Mouse (Mus musculus): ENCODE measurements around the gene Olfm1.

The Olfm1 gene

DNA sequence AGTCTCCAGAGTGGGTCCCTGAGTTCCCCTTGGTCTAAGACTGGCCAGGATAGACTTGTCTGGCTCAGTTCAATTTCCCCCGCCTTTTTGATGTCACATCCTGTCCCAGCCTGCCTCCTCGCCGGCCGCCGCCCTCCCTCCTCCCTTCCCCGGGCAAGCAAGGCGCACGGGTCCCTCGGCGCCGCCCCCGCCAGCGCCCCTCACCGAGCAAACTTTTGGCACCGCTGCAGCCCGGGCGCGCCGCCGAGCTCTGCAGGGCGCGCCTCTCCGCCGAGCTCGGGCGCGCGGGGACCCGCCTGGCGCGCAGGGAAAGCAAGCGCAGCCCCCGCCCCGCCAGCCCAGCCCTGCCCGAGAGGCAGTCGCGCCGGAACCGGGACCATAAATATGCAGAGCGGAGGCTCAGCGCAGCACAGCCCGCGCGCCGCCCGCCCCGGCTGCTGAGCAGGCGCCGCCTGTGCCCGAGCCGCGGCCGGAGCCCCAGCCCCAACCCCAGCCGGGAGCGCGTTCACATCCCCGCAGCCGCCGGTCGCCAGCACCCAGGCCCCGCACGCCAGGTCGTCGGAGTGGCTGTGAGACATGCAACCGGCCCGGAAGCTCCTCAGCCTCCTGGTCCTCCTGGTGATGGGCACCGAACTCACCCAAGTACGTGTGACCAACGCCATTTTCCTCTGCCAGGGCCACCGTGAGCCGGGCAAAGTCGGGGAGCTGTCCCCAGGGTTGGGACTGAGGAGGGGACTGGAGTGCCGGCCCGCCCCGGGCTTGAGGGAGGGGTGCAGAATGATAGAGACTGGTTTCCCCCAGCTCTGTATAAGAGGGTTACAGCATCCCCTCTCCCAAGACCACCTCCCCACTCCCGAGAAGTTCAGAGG, at the start of gene Olfm1:
Olfm1 (plus strand) TSS at position 172 of the 869 bp plus-strand sequence.
- in situ Hi-C loops (cut with MboI; ENCODE audit: unreplicated experiment in 2 of 2), result no loop called here

DNA sequence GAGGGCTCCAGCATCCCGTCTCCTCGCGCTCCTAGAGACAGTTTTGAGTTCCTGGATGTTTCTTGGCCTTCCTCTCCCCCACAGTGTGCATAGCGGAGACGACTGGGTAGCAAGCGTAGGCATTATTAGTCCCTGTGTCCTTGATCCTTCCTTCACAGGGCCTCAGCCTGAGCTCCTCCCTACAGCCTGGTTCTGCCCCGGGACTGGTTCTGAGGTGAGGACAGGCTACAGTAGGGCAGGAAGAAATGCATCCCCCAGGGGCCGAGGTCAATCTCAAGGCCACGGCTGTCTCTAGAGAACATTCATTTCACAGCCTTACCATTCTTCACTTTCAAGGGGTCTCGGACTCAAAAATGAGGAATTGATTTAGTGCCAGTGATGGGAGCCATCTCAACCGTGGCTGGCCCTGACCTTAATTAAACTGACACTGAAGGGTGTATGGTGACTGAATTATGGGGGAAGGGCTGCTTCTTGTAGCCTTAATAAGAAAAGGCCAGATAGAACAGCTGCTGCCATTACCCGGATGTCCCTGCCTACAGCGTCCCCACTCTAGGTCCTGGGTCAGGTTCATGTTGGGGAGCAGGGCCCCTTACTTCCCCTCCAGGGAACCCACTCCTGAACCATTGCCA, 49.3 kb upstream of the Olfm1 start:
- in situ Hi-C loops (cut with MboI; ENCODE audit: unreplicated experiment in 2 of 2), result no loop called here

DNA sequence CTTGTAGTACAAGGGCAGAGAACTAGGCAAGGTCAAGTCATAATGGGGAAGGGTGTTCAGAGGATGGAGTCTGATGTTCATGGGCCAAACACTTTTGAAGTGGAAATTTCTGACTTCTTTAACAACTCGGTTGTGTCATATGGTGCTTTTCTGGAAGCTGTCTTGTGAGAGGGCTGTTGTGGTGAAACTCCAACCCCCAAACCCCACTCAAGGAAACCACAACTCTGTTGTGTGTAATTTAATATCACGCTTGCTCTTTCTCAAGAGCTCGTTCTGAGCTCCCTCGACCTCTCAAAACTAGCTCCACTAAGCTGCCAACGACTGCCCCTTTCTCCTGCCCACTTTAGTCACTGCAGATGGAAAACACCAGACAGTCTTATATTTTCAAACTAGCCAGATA, 47.1 kb upstream of the Olfm1 start:
- in situ Hi-C loops (cut with MboI; ENCODE audit: unreplicated experiment in 2 of 2), result no loop called here

DNA sequence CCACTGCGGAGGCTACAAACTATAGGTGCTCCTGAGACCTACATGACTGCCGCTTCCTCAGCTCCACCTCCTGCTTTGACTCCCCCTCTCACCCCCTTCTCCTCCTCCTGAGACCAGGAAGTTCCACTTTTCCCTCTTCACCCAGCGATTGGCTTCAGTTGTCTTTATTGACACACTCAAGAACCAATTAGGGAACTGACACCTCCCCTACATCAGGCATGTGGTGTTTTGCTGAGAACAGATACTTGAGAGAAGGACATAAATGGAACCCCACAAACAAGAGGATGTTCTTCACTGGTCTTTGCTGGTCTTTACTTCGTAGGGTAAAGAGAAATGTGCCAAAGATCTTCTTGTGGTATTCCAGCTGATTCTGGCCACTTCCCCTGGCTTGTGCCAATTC, 46.6 kb upstream of the Olfm1 start:
- in situ Hi-C loops (cut with MboI; ENCODE audit: unreplicated experiment in 2 of 2), result no loop called here

DNA sequence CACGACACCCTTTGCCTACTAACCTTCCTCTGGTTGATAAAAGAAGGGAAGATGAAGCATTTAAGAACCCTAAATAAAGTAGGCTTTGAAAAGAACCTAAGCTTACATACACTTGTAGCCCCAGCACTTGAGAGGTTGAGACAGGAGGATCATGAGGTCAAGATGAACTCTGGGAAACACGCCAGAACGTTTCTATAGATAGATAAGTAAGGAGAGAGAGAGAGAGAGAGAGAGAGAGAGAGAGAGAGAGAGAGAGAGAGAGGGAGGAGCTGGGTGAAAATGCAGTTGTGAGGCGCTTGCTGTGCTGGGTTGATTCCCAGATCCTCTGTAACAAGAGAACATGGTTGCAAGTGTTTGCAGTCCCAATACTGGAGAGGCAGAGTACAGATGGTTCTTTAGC, 46.1 kb upstream of the Olfm1 start:
- in situ Hi-C loops (cut with MboI; ENCODE audit: unreplicated experiment in 2 of 2), result no loop called here

DNA sequence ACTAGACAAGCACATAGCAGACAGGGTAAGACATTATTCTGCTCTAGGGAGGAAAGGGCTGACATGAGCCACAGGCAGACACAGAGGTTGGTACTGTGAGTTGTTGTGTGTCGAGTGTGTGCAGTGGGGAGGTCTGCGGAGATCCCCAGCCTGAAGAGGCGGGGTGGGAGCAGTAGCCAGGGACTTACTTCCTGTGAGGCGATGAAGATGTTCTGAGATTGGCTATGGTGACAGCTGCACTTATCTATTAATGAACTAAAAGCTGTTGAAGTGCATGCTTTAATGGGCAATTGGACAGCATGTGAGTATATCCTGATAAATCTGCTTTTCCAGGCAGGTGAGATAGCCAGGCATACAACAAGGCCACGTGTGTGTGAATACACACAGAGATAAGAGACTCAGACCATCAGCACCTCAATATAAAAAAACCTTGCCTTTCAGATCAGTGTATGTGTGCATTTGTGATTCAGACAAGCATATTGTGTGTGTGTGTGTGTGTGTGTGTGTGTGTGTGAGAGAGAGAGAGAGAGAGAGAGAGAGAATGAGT, 45.5 kb upstream of the Olfm1 start:
- in situ Hi-C loops (cut with MboI; ENCODE audit: unreplicated experiment in 2 of 2), result no loop called here

DNA sequence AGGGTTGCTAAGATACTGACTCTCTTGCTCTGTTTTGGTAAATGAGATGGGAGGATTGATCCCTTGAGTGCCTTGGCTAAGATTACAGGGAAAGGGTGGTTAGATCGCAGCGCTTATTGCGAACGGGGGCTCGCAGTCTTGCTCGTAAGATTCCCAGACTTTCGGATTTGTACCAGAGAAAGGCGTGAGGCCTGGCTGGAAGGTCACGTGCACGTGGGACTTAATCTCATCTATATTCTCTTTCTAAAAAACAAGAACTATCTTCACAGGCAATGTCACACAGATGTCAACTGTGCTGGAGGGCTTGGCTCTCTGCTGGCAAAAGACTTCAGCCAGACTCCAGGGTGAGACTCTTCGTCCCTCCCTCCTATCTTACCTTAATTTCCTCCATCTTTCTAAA, 43.1 kb upstream of the Olfm1 start:
- in situ Hi-C loops (cut with MboI; ENCODE audit: unreplicated experiment in 2 of 2), result no loop called here

DNA sequence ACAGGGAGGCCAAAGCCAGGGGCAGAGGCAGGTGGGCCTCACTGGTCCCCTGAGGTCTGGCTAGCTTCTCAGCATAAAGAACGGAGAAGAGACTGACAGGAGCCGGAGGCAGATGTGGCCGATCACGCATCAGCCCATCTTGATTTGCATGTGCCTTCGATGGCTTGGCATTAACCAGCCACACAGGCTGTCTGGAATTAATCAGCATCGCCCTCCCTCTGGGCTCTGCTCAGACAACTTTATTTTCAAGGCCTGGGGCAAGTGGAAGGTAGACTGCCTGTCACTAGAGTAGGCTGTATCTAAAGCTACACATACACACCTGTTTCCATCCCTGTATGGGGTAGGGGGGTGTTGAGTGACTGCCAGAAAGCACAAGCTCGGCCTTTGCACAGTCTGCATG, 32.2 kb upstream of the Olfm1 start:
- in situ Hi-C loops (cut with MboI; ENCODE audit: unreplicated experiment in 2 of 2), result no loop called here

DNA sequence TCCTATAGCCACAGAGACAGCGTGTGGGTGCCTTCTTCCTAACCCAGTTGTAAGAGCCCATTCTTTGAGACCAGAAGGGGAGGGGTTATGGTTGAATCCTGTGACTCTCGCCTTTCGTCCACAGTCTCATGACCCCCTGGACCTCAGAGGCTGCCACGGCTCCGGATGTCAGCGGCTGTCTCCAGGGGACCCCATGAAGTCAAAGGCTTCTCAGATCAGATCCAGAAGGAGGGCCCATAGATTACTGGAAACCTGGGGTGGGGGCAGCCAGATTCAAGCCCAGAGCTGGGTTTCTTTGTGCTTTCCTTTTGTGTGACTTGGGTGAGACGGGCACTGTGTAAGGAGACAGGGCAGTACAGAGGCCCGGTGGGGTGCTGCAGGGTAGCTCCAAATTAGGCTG, 27.2 kb upstream of the Olfm1 start:
- in situ Hi-C loops (cut with MboI; ENCODE audit: unreplicated experiment in 2 of 2), result no loop called here

DNA sequence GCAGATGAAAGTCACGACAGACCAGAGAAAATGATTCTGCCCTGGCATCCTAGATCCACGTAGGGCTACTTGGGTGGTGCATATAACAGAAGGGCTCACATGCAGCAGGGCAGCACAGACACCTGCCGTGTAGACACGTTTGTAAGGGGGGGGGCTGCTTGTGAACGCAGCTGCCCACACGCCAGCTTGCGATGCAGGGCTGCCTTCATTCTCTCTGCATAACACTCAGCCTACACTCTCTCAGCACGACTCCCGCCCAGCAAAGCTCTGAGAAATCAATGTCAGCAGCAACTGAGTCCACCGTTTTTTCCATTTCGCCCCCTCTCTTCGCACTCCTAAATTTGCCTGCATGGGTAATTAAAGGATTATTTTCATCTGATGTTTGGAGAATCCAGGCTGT, 23.5 kb upstream of the Olfm1 start:
- in situ Hi-C loops (cut with MboI; ENCODE audit: unreplicated experiment in 2 of 2), result no loop called here

DNA sequence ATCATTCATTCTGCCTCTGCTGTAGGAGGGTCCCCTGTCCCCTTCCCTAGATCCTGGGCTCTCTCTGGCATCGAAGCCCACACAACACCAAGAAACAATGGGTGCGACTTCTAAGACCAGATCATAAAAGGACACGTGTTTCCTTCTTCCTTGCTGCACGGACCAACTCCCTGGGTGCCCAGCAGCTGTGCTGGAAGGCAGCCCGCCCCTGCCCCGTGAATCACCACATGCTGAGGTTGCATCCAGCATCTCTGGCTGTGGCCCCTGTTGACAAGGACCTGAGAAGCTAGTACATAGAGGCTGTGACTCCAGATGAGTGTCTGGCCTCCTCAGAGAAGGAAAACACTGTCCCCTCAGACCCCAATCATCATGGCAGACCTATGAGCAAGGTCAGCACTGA, 20.8 kb upstream of the Olfm1 start:
- in situ Hi-C loops (cut with MboI; ENCODE audit: unreplicated experiment in 2 of 2), result no loop called here

DNA sequence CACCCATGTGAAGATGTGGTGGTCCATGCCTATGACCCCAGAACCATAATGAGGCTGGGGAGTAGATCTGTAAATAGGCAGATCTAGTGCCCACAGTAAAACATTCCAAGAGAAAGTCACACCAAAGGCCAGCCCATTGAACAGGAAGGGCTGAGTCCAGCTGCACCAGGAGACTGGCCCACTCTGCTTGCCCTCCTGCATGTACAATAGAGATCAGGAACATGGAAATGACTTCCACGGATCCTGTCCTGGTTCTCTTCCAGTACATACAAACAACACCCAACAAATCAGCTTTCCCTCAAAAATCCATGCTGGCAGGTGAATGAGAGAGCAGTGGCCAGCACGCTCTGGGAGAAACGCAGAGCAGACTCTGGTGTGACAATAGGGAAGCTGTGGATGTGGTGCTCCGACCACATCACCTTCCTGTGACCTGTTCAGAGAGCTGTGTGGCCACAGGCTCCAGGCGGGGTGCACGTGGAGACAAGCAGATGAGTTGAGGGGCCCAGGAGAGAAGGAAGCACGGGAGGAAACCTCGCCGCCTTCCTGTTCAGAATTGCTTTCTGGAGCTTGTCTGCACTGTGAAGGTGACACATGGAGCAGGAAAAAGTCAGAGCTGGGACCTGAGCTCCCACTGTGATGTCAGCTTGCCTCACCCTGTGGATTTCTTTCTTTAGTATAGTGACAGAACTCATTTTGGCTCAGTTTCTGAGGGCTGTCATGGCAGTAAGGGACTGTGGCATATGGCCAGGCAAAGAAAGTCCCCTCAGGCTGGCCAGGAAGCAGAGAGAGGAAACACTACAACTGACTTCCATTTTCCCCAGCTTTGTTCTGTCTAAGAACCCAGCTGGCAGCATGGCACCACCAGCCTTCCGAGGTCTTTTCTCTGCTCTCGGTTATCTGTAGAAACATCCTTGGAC, 19.3 kb upstream of the Olfm1 start:
- in situ Hi-C loops (cut with MboI; ENCODE audit: unreplicated experiment in 2 of 2), result no loop called here

DNA sequence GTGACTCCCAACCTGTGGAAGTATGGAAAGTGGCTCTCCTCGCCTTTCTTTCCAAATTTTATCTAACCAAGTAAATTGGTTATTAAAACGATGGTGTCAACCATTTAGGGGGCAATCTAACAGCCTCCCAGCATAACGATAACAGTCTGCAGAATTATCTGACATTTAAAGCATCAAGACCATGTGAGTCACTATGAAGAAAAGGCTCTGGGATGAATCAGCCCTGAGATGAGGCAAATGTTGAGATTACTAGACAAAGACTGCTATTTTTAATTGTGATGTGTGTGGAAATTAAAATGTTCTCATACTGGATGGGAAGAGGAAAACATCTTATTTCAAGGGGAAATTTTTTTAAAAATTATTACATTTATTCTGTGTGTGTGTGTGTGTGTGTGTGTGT, 18.4 kb upstream of the Olfm1 start:
- in situ Hi-C loops (cut with MboI; ENCODE audit: unreplicated experiment in 2 of 2), result no loop called here

DNA sequence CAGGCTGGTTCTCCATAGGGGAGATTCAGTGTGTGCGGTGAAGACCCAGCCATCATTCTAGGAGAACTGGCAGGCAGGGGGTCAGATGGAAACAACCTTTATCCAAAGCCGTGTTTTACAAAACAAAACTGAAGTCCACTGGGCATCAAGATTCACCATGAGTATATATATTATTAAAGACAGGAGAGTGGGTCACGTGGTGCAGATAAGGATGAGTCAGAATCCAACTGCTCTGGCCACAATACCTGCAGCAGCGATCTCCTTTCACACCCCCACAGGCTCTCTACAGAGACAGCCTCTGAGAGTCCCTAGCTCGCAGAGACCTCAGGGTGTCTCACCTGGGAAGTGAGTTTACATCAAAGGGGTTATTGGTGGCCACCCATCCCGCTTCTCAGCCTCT, 14.2 kb upstream of the Olfm1 start:
- in situ Hi-C loops (cut with MboI; ENCODE audit: unreplicated experiment in 2 of 2), result no loop called here

DNA sequence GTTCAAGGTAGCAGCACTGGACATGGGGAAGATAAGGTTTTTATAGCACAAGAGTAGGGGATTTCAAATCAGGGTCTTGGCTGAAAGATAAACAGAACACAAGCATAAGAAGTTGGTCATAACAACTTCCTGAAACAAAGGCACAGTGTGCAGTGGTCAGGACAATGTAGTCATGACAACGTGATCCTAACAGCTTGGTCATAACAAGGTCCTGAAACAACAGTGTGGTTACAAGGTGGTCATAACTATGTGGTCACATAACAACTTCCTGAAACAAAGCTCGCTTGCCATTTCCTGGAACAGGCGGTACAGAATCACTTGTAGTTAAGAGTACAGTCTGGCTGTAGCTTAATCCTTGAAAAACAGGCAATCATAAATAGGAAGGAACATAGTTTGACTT, 12.7 kb upstream of the Olfm1 start:
- in situ Hi-C loops (cut with MboI; ENCODE audit: unreplicated experiment in 2 of 2), result loop anchor here in 1 of 2 experiments (10.0 kb wide), 1 partner anchor 405 kb away; no protein-coding TSS in a partner anchor

DNA sequence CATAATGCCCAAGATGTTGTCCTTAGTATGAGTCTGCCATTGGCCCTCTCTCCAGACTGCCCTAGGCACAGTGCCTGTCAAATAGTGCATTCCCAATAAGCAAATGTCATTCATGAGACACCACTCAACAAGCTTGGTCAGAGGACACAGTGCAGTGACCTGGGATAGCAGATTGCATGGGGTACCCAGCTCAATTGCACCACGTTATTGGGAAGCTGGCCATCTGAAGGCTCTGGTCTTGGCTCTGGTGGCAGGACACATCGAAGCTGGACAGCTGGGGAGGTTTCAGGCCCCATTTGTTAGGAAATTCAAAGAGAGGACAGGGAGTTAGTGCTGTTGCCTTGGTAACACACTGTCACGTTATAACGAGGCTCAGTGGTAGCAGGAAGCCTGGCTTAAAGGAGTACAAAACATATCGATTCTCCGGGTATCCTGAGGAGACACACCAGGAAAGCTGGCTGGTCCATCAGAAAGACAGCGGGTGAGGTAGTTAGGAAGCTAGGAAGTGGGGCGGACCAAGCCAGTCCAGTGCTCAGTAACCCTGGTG, 4.3 kb upstream of the Olfm1 start:
- in situ Hi-C loops (cut with MboI; ENCODE audit: unreplicated experiment in 2 of 2), result loop anchor here in 1 of 2 experiments (10.0 kb wide), 1 partner anchor 414 kb away; no protein-coding TSS in a partner anchor

DNA sequence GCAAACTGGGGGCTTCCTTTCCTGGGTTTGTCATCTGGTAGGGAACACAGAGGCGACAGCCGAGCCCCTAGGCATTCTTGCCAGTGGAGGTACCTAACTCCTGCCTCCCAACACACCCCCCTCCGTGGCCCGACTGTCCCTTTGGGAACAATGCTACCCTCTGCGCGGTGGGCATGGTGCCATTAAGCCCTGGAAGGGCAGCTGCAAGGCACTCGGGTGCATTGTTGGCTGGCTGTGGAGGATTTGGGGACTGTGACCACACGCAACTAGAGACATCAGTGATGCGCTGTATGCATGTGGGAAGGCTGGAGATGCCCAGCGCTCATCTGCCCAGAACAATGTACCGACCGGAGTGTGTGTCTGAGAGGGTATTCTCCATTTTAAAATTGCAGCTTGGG, 897 bp downstream of the Olfm1 start:
- in situ Hi-C loops (cut with MboI; ENCODE audit: unreplicated experiment in 2 of 2), result no loop called here

DNA sequence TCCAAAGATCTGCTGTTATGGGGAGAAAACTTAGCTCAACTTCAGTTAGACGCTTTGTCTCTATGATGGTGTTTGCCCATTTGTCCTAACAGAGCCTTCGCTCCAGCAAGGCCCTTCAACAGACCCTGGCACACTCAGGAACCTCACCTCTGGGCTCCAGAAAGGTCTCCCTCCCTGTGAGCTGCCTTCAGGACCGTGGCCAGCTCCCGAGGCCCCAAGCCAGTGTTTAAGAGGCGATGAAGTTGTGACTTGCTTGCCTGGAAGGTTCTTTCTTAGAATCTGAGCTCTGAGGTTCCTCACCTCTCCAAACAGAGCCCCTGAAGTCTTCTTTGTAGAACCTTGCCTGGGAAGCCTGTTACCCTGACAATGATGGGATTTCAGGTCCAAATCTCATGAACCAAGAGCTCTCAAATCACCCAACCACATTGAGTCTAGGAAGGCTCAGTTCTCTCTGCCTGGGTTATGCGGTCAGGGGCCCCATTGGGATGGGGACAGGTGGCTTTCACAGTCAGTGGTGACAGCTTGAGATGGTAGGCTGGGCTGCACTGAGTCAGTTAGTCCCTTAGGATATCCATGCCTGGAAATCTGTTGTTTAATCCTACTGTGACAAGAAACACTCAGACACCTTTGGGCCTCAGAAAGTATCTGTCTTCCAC, 2.3 kb downstream of the Olfm1 start:
- in situ Hi-C loops (cut with MboI; ENCODE audit: unreplicated experiment in 2 of 2), result no loop called here

DNA sequence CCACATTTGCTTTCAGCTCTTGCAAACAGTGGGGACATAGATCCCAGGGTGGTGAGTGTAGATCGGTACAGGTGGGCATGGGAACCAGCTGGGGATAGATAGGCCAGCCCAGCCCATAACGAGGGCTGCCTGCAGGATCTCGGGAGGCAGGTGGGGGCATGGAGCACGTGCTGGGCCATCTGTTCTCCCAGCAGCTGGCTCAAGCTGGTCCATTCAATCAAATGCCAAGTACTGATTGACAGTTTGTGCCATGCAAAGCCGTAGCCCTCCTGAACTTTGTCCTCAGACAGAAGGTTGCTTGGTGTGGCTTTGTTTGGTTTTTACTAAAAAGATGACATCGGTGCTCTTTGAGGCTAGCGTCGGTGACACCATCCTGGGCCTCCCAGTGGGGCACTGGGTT, 2.9 kb downstream of the Olfm1 start:
- in situ Hi-C loops (cut with MboI; ENCODE audit: unreplicated experiment in 2 of 2), result no loop called here

DNA sequence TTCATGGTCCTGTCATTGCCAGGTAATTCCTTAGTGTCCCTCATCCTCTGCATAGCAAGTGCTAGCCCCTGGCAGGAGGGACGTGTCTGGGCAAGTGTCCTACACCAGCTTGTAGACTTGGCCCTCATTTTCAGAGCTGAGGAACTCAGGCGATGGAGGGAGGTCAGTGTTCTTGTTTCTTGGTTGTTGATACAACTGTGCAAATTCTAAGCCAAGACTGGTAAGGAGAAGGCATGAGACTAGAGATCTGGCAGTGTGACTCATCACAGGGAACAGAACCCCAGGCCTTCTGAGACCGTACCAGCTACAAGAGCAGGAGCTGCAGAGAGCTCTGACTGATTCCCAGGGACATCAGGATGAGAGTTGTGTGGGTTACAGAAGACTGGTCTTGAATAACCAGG, 8.6 kb downstream of the Olfm1 start:
- in situ Hi-C loops (cut with MboI; ENCODE audit: unreplicated experiment in 2 of 2), result loop anchor here (5.0 to 10.0 kb wide), 3 partner anchors 106 to 427 kb away; no protein-coding TSS in a partner anchor

All from v-Abl transformed pro-B cells (cell line).